Mouse (Mus musculus) hindbrain, embryonic 16.5 days (tissue): Measurements from ENCODE around the gene Dync2li1. TPM values are rescaled to one million over a fixed set of nuclear protein-coding genes. Genes with fewer than 3 reads are reported as not detected.

Experiments
- ATAC-seq: fragments of 200-750 bp; cut with Nextera tagmentation; 2 replicates; pipeline ENCODE4 v1.8.0; 2017; ENCODE audit warnings: moderate TSS enrichment, moderate library complexity
- H3K27ac ChIP-seq: fragments of 300-500 bp; sonication (generic); 2 replicates; pipeline ENCODE4 v1.5.1; 2014; ENCODE audit warnings: low read depth, mild to moderate bottlenecking, control low read depth, low read length, moderate library complexity
- H3K27me3 ChIP-seq: fragments of 300-500 bp; sonication (generic); replicated peaks from 2 replicates; pipeline ENCODE4 v1.6.1; 2014; ENCODE audit warnings: low read length; ENCODE audit not compliant: control insufficient read depth, insufficient read depth
- H3K36me3 ChIP-seq: fragments of 300-500 bp; sonication (generic); 2 replicates; pipeline ENCODE4 v1.6.1; 2014; ENCODE audit warnings: mild to moderate bottlenecking, low read length, moderate library complexity, mixed read lengths; ENCODE audit not compliant: control insufficient read depth, insufficient read depth
- H3K4me1 ChIP-seq: fragments of 300-500 bp; sonication (generic); 2 replicates; pipeline ENCODE4 v1.6.1; 2014; ENCODE audit warnings: low read depth, low read length; ENCODE audit not compliant: control insufficient read depth, insufficient read depth
- H3K4me2 ChIP-seq: fragments of 300-500 bp; sonication (generic); 2 replicates; pipeline ENCODE4 v1.6.1; 2014; ENCODE audit warnings: mild to moderate bottlenecking, low read length, control low read depth, moderate library complexity
- H3K4me3 ChIP-seq: fragments of 300-500 bp; sonication (generic); 2 replicates; pipeline ENCODE4 v1.5.1; 2014; ENCODE audit warnings: mild to moderate bottlenecking, low read length, control low read depth, moderate library complexity
- H3K9ac ChIP-seq: fragments of 300-500 bp; sonication (generic); 2 replicates; pipeline ENCODE4 v1.6.1; 2014; ENCODE audit warnings: low read depth, mild to moderate bottlenecking, control low read depth, low read length, moderate library complexity
- H3K9me3 ChIP-seq: fragments of 300-500 bp; sonication (generic); 2 replicates; pipeline ENCODE4 v1.6.1; 2014; ENCODE audit warnings: mild to moderate bottlenecking, low read length, moderate library complexity; ENCODE audit not compliant: control insufficient read depth
- WGBS: fragments of 180-500 bp; shearing (Covaris S2); extraction: QIAGEN DNeasy Blood & Tissue Kit; methylation state at CpG from one replicate; pipeline ENCODE4 v1.1.7; 2014; 5-methylcytosine and 5-hydroxymethylcytosine counted together
- polyA plus RNA-seq: library from polyadenylated mRNA; unstranded; fragments of >200 nt; fragmentation: Nextera tagmentation; extraction: Ambion mirVana; gene quantifications from 2 replicates; pipeline ENCODE4 v1.2.1, GENCODE M21; 2015

Gene Dync2li1
- polyA plus RNA-seq, 1 experiment from 2014 or later: 39.0 TPM

GRCm38 (mm10) chr17:84696537-84696936 lies 70.2 kb downstream of the Dync2li1 start:
- WGBS: 71% methylated on average over 6 of the region's 6 CpGs
- H3K9ac ChIP-seq: no peak overlapping the region
- H3K27me3 ChIP-seq: peaks cover 5% of the 10 kb centered on the region
- H3K4me2 ChIP-seq: no peak overlapping the region
- ATAC-seq: no peak
- H3K4me3 ChIP-seq: no peak overlapping the region
- H3K9me3 ChIP-seq: no peaks in the 10 kb centered on the region
- no peaks in the 10 kb centered on the region for H3K4me1 ChIP-seq
- no peaks in the 10 kb centered on the region for H3K36me3 ChIP-seq
- H3K27ac ChIP-seq: no peak overlapping the region

- WGBS: 28% methylated on average over 5 of the region's 5 CpGs
These were observed 72.4 kb downstream of the Dync2li1 start for GRCm38 (mm10) chr17:84698727-84699126.

More at GRCm38 (mm10) chr17:84698727-84699126, 72.4 kb downstream of the Dync2li1 start:
- H3K27me3 ChIP-seq: peaks cover 5% of the 10 kb centered on the region
- peaks cover 3% of the 10 kb centered on the region; the same call in 1 of the 2 replicates for H3K4me1 ChIP-seq
- H3K36me3 ChIP-seq: no peaks in the 10 kb centered on the region
- ATAC-seq: peak; percentile 75
- H3K4me2 ChIP-seq: no peak overlapping the region
- no peak overlapping the region for H3K4me3 ChIP-seq
- no peak overlapping the region for H3K9ac ChIP-seq
- H3K9me3 ChIP-seq: no peaks in the 10 kb centered on the region
- no peak overlapping the region for H3K27ac ChIP-seq

Other genes with a start within 250 kb of the Dync2li1 start
- 5.1 and 6.8 TPM in 2 replicates for gene Thada, start 160.3 kb upstream of the Dync2li1 start, polyA plus RNA-seq
- 1.2 and 2.1 TPM in 2 replicates for gene Plekhh2, start 114.6 kb upstream of the Dync2li1 start, polyA plus RNA-seq
- gene Abcg8, start 49.8 kb downstream of the Dync2li1 start, polyA plus RNA-seq: 0.04 and 0.06 TPM in 2 replicates
- gene Abcg5, start 56.5 kb downstream of the Dync2li1 start, polyA plus RNA-seq: 1.8 and 2.3 TPM in 2 replicates
- 43.4 and 50.2 TPM in 2 replicates for gene Lrpprc, start 164.3 kb downstream of the Dync2li1 start, polyA plus RNA-seq